Mouse (Mus musculus) kidney, adult 2 months (tissue): Measurements from ENCODE around the gene Tmem8.
"Not testable (repeated sequence)": the region's sequence is repeated elsewhere in the genome, so short reads cannot be mapped to it uniquely, and the experiment has no call there.

Experiments
- CTCF ChIP-seq: fragments of 200-500 bp; conservative IDR thresholded peaks from 2 replicates; pipeline ENCODE4 v1.5.1; 2011; ENCODE audit warnings: low read depth, mild to moderate bottlenecking, control low read depth, low read length, moderate library complexity, mixed read lengths; ENCODE audit not compliant: insufficient read depth, insufficient read length
- POLR2A ChIP-seq: fragments of 200-500 bp; IDR thresholded peaks from one replicate; pipeline ENCODE4 v1.6.1; 2011; ENCODE audit warnings: low read depth, low read length, control low read depth

DNA sequence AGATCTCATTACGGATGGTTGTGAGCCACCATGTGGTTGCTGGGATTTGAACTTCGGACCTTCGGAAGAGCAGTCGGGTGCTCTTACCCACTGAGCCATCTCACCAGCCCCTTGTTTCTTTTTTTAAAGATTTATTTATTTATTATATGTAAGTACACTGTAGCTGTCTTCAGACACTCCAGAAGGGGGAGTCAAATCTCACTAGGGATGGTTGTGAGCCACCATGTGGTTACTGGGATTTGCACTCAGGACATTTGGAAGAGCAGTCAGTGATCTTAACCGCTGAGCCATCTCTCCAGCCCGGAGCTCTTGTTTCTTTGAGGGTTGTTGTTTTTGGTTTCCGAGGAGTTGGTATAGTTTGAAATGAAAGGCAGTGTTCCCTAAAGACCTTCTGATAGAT lies 1.4 kb downstream of the Tmem8 start:
- not testable (repeated sequence) for TF ChIP-seq CTCF, POLR2A
